Mouse (Mus musculus): ENCODE measurements around the gene Myl3. TPM values are rescaled to one million over a fixed set of nuclear protein-coding genes. Genes with fewer than 3 reads are reported as not detected.

Myl3 gene
- total RNA-seq, 2 experiments from 2014 or later: not detected

DNA sequence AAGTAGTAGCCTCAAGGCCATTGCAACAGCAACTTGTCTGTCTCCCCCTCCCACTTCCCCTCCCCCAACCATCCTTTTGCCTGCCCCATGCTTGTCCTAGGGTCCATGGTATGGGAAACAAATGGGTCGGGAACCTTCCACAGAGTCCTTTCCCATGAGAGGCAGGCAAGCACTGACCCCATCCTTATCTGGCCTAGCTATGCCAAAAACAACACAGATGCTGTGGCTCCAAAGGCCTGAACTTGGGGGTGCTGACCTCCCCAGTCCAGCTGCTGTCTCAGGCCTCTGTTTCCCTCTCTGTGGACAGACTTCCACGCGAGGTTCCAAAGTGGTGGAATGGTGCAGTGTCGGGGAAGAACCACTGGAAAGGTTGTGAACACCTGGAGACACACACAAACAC, 12.1 kb downstream of the Myl3 start:
- no peak for ATAC-seq (replicated peaks; ENCODE audit: low FRiP score, low TSS enrichment, poor library complexity, severe bottlenecking)

DNA sequence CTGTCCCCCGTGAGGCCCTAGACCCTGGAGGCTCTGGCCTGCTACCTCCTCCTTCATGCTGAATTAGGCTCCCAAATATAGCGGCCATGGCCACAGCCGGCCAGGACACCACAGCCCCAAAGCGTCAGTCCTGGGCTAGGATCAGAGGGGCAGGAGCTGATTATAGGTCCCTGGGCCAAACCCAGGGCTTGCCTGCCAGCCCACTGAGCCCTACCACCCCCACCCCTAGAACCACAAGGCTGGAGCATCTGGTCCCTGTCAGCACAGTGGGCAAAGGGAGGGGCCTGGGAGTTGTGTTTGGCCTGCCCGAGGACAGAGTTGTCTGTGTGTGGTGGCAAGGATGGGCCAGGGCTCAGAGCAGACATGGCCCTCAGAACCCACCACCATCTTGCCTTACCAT, 16.2 kb downstream of the Myl3 start:
- no peak for ATAC-seq (replicated peaks; ENCODE audit: low FRiP score, low TSS enrichment, poor library complexity, severe bottlenecking)

DNA sequence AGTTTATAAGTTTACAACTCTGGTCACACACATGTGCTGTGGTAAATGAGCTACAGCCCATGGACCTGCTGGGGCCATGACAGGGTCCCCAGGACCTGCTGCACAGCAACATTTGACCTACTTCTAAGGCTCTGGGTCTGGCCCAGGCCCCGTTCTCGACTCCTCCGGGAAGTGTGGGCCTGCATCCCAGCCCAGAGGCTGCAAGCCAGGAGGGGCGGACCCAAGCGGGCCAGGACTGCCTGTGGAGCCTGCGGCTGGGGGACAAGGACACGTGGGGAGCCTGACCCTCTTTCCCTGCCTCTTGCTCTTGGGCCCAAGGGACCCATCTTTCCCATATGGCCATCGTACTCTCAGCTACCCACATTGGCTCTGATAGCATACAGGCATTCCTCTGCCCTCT, 16.9 kb downstream of the Myl3 start:
- no peak for ATAC-seq (replicated peaks; ENCODE audit: low FRiP score, low TSS enrichment, poor library complexity, severe bottlenecking)

DNA sequence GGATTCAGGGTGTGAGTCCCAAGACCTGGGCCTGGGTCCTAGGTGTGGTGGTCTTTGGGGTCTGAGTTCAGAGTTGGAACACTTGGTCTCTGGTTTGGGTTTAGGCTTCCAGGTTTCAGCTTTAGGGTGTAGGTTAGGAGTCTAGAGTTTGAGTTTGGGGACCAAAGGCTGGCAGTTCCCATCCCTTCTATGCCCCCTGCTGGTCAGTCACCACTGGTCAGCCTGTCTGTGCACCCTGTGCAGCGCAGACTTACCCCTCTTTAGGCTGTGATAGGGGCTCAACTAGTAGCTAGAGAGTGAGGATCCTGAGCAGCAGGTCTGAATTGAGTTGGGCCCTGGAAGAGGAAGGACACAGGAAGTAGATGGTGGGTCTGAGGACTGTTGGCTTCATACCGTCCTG, 17.6 kb downstream of the Myl3 start:
- ATAC-seq (replicated peaks; ENCODE audit: low FRiP score, low TSS enrichment, poor library complexity, severe bottlenecking): peak; percentile 69; the same call in 1 of the 2 replicates

DNA sequence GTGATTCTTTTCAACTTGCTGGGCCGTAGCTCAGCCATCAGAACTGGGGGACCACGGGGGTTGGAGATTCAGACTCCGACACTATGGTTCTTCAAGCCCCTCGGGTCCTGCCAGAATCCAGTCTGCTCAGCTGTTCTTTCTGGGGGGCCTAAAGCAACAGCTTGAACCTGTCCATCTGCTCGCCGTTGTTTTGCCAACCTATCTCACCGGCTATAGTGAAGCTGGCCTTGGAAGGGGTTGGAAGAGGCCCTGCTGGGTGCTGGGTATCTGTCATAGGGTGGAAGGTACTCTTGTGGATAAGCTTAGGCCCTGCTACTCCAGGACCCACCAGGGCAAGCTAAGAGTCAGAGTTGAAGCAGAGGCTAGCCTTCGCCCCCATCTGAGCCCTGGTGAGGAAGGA, 19.2 kb downstream of the Myl3 start:
- ATAC-seq (replicated peaks; ENCODE audit: low FRiP score, low TSS enrichment, poor library complexity, severe bottlenecking): no peak

DNA sequence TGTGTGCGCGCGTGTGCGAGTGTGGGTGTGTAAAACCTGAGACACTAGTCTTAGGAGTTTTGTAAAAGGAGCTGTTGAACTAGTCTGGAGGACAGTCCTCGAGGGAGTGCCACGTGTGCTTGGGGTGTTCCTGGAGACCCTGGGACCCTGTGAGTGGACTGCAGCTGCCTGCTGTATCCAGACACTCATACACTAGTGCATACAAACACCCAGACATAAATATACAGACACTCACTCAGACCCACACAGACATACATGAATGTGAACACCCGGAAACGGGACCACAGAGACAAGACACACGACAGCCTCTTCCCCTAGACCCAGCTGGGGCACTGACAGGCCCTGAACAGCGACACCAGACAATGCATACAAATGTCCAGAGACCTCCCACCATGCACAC, 21.1 kb downstream of the Myl3 start:
- no peak for ATAC-seq (replicated peaks; ENCODE audit: low FRiP score, low TSS enrichment, poor library complexity, severe bottlenecking)

DNA sequence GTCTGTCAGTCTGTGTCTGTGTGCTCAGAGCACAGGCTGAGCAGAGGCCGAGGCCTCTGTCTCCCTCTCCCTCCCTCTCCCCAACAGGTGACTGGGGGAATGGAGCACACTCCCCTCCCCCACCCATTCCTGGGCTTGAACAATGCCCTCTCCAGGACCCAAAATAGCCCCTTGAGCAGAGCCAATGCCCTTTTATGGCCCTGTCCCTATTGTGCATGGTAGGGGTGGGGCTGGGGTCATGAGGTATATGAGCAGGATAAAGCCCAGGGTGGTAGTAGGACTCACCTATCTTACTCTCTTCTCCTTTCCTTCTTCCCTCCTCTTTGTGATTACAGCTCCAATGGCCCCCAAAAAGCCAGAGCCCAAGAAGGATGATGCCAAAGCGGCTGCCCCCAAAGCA, 21.7 kb downstream of the Myl3 start:
- no peak for ATAC-seq (replicated peaks; ENCODE audit: low FRiP score, low TSS enrichment, poor library complexity, severe bottlenecking)

DNA sequence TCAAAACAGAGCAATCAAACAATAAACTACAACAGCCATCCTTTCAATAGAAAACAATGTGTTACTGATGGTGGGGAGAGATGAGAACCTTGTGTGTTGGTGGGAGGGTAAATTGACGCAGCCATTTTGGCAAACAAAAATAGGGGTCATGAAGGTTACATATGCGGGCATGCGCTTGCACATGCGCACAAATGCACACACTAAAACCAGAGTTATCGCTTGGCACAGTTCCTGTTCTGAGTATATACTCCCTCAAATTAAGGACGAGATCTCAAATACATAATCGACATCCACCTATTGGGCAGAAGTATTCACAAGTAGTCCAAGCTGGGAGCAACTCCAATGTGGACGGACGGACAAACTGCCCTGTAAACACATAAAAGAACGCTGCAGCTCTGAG, 30.7 kb downstream of the Myl3 start:
- ATAC-seq (replicated peaks; ENCODE audit: low FRiP score, low TSS enrichment, poor library complexity, severe bottlenecking): no peak

DNA sequence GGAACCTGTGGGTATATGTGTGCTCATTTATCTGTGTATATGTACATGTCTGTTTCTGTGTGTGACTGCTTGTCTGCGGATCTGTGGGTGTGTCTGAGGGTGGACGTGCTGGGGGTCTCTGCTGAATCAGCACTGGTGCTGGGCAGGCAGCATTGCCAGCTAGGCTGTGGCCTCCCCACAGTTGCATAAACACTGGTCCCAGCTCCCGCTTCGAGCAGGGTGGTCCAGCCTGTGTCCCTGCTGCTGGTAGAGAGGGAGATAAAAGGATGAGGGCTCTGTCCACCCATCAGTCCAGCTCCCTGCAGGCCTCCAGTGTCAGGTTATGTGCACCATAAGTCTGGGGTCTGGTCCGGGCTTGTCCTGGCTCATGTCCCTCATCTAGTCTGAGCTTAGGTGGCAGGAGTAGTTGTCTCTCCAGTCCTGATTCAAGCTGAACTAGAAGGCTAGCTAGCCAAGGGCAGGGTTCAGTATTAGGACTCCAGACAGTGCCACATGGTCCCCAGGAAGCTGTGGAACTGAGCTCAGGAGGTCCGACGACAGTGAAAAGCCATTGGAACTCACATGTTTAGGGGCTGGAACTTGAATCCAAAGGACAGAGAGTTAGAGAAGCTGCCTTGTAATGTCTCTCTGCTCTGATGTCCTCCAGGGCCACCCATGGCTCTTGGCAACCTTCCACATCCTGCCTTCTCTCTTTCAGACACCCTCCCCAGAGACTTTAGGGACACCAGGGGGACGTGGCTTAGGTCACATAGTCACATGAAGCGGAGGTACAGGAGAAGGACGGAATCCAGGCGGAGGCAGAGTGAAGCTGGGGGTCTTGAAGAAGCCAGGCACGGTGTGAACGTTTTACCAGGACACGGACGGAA, 33.0 kb downstream of the Myl3 start:
- ATAC-seq (replicated peaks; ENCODE audit: low FRiP score, low TSS enrichment, poor library complexity, severe bottlenecking): no peak

DNA sequence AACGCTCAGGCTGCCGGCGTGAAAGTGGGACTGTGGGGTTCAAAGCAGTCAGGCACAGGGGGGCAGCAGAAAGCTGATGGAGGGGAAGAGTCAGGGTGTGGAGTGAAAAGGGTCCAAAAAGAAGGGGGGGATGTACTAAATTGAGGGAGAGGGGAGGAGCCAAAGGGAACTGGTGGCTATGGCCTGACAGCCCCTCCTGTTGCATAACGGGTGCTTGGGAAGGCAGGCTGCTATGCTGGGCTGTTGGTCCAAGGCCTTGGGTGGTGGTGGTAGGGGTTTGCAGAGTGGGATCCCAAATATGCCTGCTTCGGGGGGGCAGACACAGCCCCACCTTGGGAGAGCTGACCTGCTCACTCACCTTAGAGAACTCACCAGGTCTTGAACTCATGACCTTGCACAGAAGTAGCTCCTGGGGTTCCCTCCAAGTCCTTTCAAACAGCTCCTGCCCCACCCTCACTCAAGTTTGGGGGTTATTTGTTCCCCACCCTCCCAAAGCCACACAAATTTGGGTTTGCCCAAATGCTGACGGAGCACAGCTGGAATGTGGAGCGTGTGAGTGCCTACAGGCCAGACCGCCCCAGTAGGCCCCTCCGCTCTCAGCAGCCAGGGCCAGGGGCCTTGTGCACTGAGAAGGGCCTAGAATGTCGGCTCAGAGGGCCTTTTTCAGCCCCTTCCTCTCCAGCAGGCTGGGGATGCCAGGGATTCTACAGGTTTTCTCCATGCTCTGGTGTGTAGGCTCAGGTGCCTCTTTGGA, 33.8 kb downstream of the Myl3 start:
- ATAC-seq (replicated peaks; ENCODE audit: low FRiP score, low TSS enrichment, poor library complexity, severe bottlenecking): no peak

DNA sequence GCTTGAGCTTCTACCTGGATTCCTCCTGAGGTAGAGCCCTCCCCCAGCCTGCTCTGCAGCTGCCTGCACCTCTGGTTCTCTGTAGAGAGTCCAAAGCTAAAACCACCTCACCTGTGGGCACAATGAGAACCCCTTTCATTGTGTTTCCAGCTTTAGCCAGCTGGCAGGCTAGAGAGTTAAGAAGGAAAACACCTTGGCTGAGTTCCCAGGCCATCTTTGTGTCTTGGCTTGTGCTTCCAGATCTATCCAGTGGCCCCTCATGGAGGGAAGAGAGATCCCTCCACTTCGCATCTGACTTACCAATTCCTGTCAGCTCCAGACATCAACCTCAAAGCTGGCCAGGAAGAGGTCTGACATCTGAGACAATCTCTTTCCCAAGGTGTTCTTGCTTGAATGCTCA, 36.4 kb downstream of the Myl3 start:
- no peak for ATAC-seq (replicated peaks; ENCODE audit: low FRiP score, low TSS enrichment, poor library complexity, severe bottlenecking)

DNA sequence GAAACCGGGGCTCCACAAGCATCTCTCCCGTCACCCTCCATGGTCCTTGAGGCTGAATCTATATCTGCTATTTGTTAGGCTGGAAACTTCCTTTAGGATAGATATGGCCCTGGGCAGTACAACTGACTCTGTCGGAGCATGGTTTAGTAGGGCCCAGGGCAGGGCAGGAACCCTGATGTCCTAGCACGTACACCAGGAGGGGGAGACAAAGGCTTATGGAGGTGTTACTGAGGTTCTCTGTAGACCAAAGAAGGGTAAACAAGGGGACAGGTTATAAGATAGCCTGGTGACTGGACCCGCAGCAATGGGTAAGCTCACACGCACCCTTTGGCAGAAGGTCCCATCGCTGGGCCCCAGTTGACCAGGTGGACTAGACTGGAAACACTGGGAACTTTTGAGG, 36.9 kb downstream of the Myl3 start:
- no peak for ATAC-seq (replicated peaks; ENCODE audit: low FRiP score, low TSS enrichment, poor library complexity, severe bottlenecking)

DNA sequence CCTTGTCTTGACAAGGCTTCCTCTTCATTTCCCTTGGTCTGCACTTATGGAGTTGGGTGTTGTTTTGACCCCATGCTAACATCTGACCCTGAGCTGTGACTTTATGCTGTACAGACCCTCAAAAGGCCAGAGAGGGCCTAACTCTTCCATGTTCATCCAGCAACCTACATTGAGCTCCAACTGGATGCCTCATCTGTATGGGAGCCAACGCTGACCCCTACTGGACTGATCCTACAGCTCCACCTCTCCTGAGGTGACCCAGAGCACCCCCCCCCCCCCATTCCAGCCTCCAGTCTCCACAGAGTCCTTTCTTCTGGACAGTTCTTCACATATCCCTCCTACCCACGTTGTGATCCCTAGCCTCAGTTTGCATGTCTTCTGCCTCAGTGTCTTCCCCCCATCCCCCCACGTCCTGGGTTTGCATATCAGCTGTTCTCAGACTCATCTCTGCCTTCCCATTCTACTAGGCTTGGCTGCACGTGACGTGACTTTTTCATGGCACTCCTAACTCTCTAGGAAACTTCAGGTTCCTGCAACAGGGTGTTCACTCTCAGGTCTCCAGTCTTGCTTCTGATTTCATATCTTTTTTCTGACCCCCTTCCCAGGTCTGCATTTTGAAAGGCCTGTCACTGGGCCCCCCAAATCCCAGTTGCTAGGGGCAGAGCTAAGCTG, 37.7 kb downstream of the Myl3 start:
- no peak for ATAC-seq (replicated peaks; ENCODE audit: low FRiP score, low TSS enrichment, poor library complexity, severe bottlenecking)

DNA sequence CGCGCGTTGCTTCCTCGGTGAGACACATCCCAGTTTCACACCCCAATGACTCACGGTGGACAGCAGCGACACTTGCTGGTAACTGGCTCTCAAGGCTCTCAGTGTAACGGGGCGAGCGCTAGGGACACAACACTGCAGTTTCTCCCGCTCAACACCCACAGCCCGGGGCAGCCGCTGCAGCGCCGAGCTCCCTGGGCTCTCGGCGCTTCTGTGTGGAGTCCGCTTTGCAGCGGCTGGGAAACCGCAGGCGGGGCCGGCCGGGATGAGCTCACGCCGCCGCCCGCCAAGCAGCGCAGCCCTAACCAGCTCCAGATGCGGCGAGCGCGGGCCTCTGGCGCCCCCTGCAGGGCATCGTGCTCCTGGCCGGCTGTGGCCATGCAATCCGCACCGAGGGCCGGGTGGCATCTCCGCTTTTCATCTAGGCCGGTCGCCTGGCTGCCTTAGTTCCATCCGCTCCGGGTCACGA, 39.6 kb downstream of the Myl3 start:
- ATAC-seq (replicated peaks; ENCODE audit: low FRiP score, low TSS enrichment, poor library complexity, severe bottlenecking): peak; percentile 88

DNA sequence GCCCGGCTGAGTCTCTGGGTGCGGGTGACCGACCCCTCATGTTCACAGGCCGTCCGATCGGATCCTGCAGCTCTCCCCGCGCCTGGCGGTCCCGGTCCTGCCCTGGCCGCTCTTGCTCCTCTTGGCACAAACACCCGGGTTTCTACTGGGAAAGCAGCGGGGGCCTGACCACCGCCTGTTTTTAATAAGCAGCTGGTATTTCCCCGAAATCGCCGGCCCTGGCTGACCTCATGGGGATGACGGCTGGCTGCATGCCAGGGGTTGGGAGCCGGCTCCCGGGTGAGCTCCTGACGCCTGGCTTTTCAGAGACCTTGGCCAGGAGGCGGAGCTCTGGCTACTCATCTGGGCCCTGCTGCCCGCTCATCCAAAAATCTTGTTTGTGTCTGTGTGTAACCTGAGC, 40.1 kb downstream of the Myl3 start:
- ATAC-seq (replicated peaks; ENCODE audit: low FRiP score, low TSS enrichment, poor library complexity, severe bottlenecking): 0 out of 2 replicates have a peak, but pooled peaks have one; percentile 11

DNA sequence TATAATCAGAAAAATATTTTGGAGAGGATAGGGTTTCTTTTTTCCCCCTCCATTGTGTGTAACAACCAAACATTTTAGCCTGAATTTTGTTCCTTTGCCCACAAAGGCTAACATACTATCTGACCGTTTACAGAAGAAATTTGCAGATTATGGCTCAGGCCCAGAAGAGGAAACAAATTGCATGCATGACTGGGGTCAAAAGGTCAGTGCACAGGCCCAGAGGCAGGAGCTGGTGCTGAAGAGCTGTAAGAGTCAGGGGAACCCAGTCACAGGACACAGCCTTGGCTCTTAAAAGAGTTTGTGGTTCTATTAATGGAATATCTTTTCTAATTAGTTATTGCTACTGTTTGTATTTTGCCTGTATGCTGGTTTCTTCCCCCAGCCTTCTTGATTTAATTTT, 42.0 kb downstream of the Myl3 start:
- no peak for ATAC-seq (replicated peaks; ENCODE audit: low FRiP score, low TSS enrichment, poor library complexity, severe bottlenecking)

DNA sequence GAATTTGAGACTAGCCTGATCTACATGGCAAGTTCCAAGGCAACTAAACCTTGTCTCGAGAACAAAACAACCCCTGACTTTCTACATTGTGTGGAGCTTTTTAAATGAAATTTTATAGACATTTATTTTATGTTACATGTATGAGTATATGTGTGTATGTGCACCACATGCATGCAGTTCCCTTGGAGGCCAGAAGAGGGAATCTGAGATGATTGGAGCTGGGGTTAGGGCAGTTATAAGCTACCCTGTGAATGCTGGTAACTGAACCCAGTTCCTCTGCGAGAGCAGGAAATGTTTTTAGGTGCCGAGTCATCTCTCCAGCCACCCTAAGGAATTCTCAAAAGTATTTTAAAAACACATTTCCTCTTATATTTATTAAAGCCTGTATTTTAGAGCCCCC, 46.5 kb downstream of the Myl3 start:
- no peak for ATAC-seq (replicated peaks; ENCODE audit: low FRiP score, low TSS enrichment, poor library complexity, severe bottlenecking)

DNA sequence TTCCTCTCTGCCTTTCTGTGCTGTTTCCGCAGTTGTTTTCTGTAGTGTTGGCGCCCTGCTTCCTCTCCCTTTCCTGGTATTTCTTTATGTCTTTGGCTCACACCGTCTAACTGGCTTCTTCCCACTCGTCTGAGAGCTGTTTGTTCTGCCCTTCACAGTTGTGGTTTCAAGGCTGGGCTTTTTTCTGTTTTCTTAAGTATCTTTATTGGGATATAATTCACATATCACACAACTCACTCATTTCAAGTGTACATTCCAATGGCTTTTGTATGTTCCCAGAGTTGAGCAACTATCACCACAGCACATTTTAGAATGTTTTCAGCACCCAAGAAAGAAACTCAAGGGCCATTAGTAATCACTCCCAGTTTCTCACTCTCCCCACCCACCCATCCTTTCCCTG, 48.8 kb downstream of the Myl3 start:
- ATAC-seq (replicated peaks; ENCODE audit: low FRiP score, low TSS enrichment, poor library complexity, severe bottlenecking): no peak

DNA sequence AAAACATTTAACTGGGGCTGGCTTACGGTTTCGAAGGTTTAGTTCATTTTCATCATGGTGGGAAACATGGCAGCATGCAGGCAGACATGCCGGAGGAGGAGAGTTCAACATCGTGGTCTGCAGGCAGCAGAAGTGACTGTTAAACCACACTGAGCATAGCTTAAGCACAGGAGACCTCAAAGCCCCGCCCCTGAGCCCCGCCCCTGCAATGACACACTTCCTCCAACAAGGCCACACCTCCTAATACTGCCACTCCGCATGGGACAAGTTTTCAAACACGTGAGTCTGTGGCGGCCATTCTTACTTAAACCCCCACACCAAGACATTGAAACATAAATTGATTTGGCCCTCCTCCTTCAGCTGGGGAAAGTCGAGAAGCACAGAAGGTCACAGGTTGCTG, 55.4 kb downstream of the Myl3 start:
- ATAC-seq (replicated peaks; ENCODE audit: low FRiP score, low TSS enrichment, poor library complexity, severe bottlenecking): no peak

DNA sequence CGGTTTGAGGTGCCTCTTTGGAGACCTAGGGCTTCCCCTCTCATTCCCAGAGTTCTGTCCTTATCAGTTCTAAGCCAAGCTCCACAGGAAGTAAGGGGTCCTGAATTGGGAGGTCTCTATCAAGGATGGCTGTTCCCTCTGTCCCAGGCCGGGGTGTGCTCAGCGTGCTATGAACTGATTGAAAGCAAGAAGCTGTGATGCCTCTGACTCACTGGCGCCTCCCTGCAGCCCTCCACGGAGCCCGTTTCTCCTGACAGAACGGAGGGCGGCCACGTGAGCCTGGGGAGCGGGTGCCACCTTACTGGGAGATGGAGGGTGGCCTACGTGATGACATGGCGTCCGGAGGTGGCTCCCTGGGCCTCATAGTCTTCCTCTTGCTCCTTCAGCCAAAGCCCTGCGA, 56.2 kb downstream of the Myl3 start, which contains the start of gene Prss42:
TSS of gene Prss42 (plus strand) at position 301 of the 400 bp plus-strand sequence.
- no peak for ATAC-seq (replicated peaks; ENCODE audit: low FRiP score, low TSS enrichment, poor library complexity, severe bottlenecking)

All from megakaryocyte-erythroid progenitor cell, adult 5-6 weeks (primary cell).